In genomic region chr13:23697491-23698299, GRCm38 (mm10) we compare ENCODE assay signal across 8 mouse cellular contexts. TPM values are rescaled to one million over a fixed set of nuclear protein-coding genes. Genes with fewer than 3 reads are reported as not detected.
DNase-seq lines count a peak whose midpoint lies in the region; ATAC-seq and TF ChIP-seq lines count a peak whose summit lies in the region.

No protein-coding gene starts in this region.

- 0 out of 2 replicates have a peak, but pooled peaks have one; percentile 16 for TF ChIP-seq POLR2A in lung, adult 2 months (IDR thresholded peaks at IDR 0.05; ENCODE audit: borderline replicate concordance, extremely low read depth, low read depth, low read length)

- no peaks in the 10 kb centered on the region for H3K27me3 ChIP-seq in neural tube, embryonic 13.5 days

- no peaks in the 10 kb centered on the region for H3K9me3 ChIP-seq in neural tube, embryonic 13.5 days

- H3K27ac ChIP-seq in brown adipose tissue, adult 24 weeks (replicated peaks; ENCODE audit: low read depth, low read length), result peak overlapping the region; percentile 16; the same call in 1 of the 2 replicates
- H3K27ac ChIP-seq in neural tube, embryonic 13.5 days (replicated peaks), result peak overlapping the region; percentile 92

- peak overlapping the region; percentile 50 for H3K4me3 ChIP-seq in brown adipose tissue, adult 24 weeks (ENCODE audit: insufficient read depth, low read depth, low read length)
- H3K4me3 ChIP-seq in lung, adult 2 months (replicated peaks; ENCODE audit: extremely low read depth, low read depth, low read length), result peak overlapping the region; percentile 50
- H3K4me3 ChIP-seq in neural tube, embryonic 13.5 days, result peak overlapping the region; percentile 45

- ATAC-seq in neural tube, embryonic 13.5 days (ENCODE audit: low read depth), result peak; percentile 82

- peak; percentile 60 to 65 for DNase-seq in layer of hippocampus, postnatal 10 days (ENCODE audit: low spot score in 2 of 2)
- DNase-seq in layer of hippocampus, adult 11-12 months (ENCODE audit: low spot score), result no peak
- DNase-seq in heart, adult 18-20 months, result peak; percentile 52 to 73
- DNase-seq in kidney, adult 8-10 months, result peak; percentile 46 to 54
- DNase-seq in lung, adult 2 months, result no peak
- DNase-seq in thymus, postnatal 4 days, result peak; percentile 82

- H3K36me3 ChIP-seq in neural tube, embryonic 13.5 days, result no peaks in the 10 kb centered on the region

- WGBS in lung, adult 2 months, result under 1% methylated on average over 28 of the region's 32 CpGs
- WGBS in neural tube, embryonic 13.5 days, result under 1% methylated on average over 27 of the region's 32 CpGs

- H3K4me2 ChIP-seq in neural tube, embryonic 13.5 days, result peak overlapping the region; percentile 73

- H3K4me1 ChIP-seq in brown adipose tissue, adult 24 weeks (ENCODE audit: control insufficient read depth, insufficient read depth, insufficient read length, low read length), result no peaks in the 10 kb centered on the region
- H3K4me1 ChIP-seq in lung, adult 2 months (ENCODE audit: control insufficient read depth, insufficient read depth, low read length), result peaks cover 2% of the 10 kb centered on the region
- peaks cover 14% of the 10 kb centered on the region for H3K4me1 ChIP-seq in neural tube, embryonic 13.5 days (replicated peaks)

- peak overlapping the region; percentile 71 for H3K9ac ChIP-seq in neural tube, embryonic 13.5 days

- peak; percentile 70 for TF ChIP-seq CTCF in lung, adult 2 months (IDR thresholded peaks at IDR 0.05; ENCODE audit: insufficient read depth, low read length)

RNA-seq across cellular contexts. Expression of gene Hist1h4c, which starts 0.6 kb away (rescaled TPM):
- 100 to 1,000 TPM; 102 to 111 TPM for total RNA-seq in layer of hippocampus, postnatal 10 days (2021)
- polyA plus RNA-seq in brown adipose tissue, adult 24 weeks (2012; ENCODE audit: insufficient read depth, insufficient read length, missing spikeins), result 2.1 TPM in 1 of 2 replicates, not detected in the other
- total RNA-seq in heart, adult 18-20 months (2021), result 10 to 100 TPM; 42.5 to 46.8 TPM
- polyA plus RNA-seq in lung, adult 2 months (2012; rRNA removed), result 6.3 and 6.8 TPM in 2 replicates
- 2.3 and 2.5 TPM in 2 replicates for polyA plus RNA-seq in neural tube, embryonic 13.5 days (2015; fragmentation: Nextera tagmentation; extraction: Ambion mirVana)

RNA-seq across cellular contexts. Expression of gene Hist1h1t, which starts 2.1 kb away (rescaled TPM):
- not detected for total RNA-seq in layer of hippocampus, postnatal 10 days (2021)
- polyA plus RNA-seq in brown adipose tissue, adult 24 weeks (2012; ENCODE audit: insufficient read depth, insufficient read length, missing spikeins), result not detected in 2 replicates
- not detected for total RNA-seq in heart, adult 18-20 months (2021)
- not detected in 2 replicates for polyA plus RNA-seq in lung, adult 2 months (2012; rRNA removed)
- polyA plus RNA-seq in neural tube, embryonic 13.5 days (2015; fragmentation: Nextera tagmentation; extraction: Ambion mirVana), result not detected in 2 replicates

RNA-seq across cellular contexts. Expression of gene Hfe, which starts 13.0 kb away (rescaled TPM):
- 1 to 10 TPM; 3.4 to 5.9 TPM for total RNA-seq in layer of hippocampus, postnatal 10 days (2021)
- polyA plus RNA-seq in brown adipose tissue, adult 24 weeks (2012; ENCODE audit: insufficient read depth, insufficient read length, missing spikeins), result 30.2 and 34.3 TPM in 2 replicates
- 10 to 100 TPM; 60.9 to 64.1 TPM for total RNA-seq in heart, adult 18-20 months (2021)
- polyA plus RNA-seq in lung, adult 2 months (2012; rRNA removed), result 21.3 and 24.2 TPM in 2 replicates
- 3.7 and 4.0 TPM in 2 replicates for polyA plus RNA-seq in neural tube, embryonic 13.5 days (2015; fragmentation: Nextera tagmentation; extraction: Ambion mirVana)

RNA-seq across cellular contexts. Expression of gene Hist1h2bc, which starts 13.7 kb away (rescaled TPM):
- 10 to 100 TPM; 27.9 to 28.0 TPM for total RNA-seq in layer of hippocampus, postnatal 10 days (2021)
- polyA plus RNA-seq in brown adipose tissue, adult 24 weeks (2012; ENCODE audit: insufficient read depth, insufficient read length, missing spikeins), result 190 and 234 TPM in 2 replicates
- 10 to 100 TPM; 71.2 to 76.1 TPM for total RNA-seq in heart, adult 18-20 months (2021)
- polyA plus RNA-seq in lung, adult 2 months (2012; rRNA removed), result 142 and 182 TPM in 2 replicates
- 25.7 and 28.2 TPM in 2 replicates for polyA plus RNA-seq in neural tube, embryonic 13.5 days (2015; fragmentation: Nextera tagmentation; extraction: Ambion mirVana)

RNA-seq across cellular contexts. Expression of gene Hist1h2ac, which starts 13.9 kb away (rescaled TPM):
- total RNA-seq in layer of hippocampus, postnatal 10 days (2021), result 1 to 10 TPM; 2.6 to 3.3 TPM
- polyA plus RNA-seq in brown adipose tissue, adult 24 weeks (2012; ENCODE audit: insufficient read depth, insufficient read length, missing spikeins), result 0.59 and 1.0 TPM in 2 replicates
- total RNA-seq in heart, adult 18-20 months (2021), result 1 to 10 TPM; 1.2 to 1.3 TPM
- 0.45 and 0.61 TPM in 2 replicates for polyA plus RNA-seq in lung, adult 2 months (2012; rRNA removed)
- polyA plus RNA-seq in neural tube, embryonic 13.5 days (2015; fragmentation: Nextera tagmentation; extraction: Ambion mirVana), result 0.40 and 0.66 TPM in 2 replicates

Comparison
In these comparisons a context has a peak if more than half of its experiments do, and no peak if none do; other contexts are left out.
1. DNase-seq: peak in layer of hippocampus, postnatal 10 days (2 of 2), heart, adult 18-20 months (2 of 2), kidney, adult 8-10 months (2 of 2) and thymus, postnatal 4 days (single experiment); none in layer of hippocampus, adult 11-12 months (single experiment) and lung, adult 2 months (single experiment).
2. Peak in every context shown above with its lines, with median percentiles within 50 percentile points of each other: H3K4me3 ChIP-seq.